Mouse (Mus musculus) fibroblast of lung, adult 2 months (primary cell): Measurements from ENCODE around the gene Cdkl1.

Source experiments
- DNase-seq: peaks from one replicate; pipeline ENCODE4 v3.0.0-alpha.2; 2011; ENCODE audit warnings: low read depth

Cdkl1 gene

DNA sequence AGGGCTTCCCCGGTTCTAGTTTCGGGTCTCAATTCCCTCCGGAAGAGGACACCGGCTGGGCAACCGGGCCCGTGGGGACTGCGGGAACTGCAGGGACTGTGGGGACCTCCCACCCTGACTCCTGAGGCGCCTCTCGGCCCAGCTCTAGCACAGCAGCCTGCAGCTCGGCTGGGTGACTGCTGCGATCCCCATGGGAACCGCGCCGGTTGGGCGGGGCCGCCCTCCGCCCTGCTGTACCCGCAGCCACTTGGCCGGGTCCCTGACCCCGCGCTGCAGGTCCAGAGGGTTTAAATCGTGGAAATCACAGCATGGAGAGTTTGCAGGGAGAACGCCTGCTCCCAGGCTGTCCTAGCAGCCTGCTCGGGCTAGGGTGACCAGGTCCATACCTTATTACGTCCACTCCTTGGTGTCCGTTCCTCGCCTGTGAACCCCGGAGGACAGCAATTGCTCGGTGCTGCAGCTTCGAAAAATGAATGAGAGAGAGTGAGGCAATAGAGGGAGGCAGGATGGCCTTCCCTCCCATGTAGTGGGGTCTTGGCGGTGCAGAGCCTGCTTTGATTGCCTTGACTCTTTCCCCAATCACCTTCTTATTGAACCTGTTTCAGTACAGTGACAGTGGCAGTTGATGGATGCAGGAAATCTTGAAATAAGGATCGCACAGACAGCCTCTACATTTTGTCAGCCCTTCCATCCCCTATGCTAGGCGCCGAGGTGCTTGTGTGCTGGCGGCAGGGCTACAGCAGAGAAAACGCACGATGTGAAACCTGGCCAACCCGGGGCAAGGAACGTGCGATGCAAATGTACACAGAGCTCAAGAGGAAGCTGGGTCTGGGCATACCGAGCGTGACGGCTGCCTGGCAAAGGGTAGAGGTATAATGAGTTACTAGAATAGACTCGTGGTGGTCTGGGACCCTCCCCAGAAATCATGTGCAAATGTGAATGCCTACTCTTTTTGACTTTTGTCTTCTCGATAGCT lies at the start of gene Cdkl1:
TSS of gene Cdkl1 (minus strand) at position 738 of the 976 bp plus-strand sequence.
- DNase-seq = no peak

DNA sequence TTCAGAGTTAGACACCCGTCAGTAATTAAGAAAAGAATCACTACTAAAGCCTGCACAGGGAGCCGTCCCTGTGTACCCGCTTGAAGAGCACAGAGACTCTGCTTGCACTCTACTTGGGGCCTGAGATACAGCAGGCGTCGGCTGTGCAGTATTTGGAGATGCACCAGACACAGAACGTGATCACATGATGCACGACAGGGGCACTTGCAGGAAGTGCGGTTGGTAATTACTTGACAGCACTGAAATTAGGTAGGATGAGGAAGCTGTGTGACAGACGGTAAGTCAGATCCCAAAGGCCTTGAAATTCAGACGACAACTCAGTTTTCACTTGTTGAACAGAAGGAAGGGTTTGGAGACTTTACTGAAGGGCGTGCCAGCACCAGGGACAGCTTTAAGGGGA lies 47.3 kb upstream of the Cdkl1 start:
- DNase-seq = no peak

DNA sequence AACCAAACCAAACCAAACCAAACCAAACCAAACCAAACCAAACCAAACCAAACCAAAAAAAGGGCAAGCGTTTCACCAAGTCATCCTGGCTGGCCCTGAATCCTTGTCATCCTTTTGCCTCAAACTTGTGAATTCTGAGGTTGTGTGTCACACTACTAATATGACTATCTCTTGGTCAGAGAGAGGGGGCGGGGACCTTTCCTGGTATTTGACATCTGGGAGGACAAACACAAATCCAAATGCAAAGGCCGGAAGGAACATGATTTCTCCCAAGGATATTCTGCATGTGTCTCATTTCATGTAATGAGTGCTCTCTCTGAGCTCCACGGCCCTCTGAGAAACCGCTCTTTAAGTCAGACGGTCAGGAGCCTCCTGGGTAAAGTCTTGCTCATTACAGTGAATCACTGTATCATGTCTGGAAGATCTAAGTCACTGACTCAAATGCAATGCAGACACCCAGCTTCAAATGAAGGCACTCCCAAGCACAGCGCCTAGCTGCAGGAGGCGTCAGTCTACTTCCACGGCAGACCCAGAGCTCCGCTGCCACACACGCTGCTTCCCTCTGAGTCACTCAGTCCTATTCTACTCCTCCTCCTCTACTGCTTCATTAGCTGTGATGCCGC lies 43.0 kb upstream of the Cdkl1 start:
- no peak for DNase-seq

DNA sequence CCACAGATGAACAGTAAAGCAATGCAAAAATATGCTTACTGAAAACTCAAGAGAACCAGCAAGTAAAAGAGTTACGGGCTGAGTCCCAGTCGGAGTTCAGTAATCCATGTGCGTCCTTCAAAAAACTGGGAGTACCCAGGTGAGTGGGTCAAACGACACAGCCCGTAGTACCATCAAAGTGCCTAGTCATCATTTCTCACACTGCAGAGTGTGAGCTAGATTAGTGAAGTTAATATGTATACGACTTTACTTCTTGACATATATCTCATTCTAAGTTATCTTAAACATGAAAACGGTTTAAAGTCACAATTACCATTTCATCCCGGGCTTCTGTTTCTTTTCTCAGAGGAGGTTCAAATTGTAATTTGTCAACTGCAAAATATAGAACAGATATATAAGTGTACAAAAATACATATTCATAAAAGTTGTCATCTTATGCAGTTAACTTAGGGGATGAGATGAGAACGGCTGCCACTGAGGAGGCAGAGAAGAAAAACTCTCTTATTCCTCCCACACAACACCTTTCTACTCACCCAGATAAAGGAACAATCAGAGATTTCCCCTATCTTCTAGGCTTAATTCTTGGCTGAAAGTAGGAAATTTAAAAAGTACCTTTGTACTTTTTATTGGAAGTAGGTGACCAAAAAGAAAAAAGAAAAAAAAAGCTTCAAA lies 40.3 kb upstream of the Cdkl1 start:
- DNase-seq = no peak

DNA sequence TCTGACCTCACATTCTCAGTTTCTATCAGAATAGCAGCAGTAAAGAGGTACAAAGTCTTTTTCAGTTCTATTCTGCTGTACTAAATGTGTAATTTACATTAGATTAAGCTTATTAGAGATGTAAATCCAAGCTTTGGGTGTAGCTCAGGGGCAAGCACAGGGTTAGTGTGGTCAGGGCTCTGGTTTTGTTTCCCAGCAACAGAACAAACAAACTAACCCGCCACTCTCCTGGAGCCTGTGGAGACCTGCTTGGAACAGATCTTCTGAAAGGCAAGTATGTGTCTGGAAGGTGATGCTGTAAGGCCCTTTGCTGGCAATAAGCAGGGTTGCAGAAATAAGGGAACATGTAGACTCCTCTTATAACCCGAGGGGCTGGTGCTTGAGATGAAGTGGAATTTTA lies 37.1 kb upstream of the Cdkl1 start:
- no peak for DNase-seq

DNA sequence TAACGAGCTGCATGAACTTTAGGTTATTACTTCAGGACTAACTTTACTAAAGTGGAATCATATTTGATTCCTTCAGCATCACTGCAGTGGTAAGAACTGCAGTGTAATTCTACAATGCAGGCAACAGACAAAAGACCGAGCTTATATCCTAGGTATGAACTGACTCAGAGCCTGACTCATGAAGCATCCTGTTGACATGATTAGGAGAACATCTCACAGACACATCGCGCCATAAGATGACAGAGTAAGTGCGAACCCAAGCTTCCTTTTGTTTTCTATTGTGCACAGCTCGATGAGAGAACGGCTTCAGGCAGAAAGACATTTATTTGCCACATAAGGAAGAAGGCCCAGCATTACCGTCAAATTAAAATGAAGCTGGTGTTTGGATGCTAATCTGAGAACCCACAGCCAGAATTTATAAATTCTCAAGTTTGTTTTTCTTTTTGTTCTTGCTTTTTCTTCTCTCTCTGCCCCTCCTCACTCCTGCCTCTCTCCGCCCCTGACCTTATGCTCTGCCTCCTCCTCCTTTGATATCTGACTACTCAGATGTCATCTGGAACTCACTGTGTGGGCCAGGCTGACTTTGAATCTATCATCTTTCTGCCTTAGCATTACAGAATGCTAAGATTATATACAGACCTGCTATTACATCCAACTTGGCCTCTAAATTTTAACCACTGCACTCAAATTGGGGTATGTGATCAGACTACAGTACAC lies 34.0 kb upstream of the Cdkl1 start:
- no peak for DNase-seq

DNA sequence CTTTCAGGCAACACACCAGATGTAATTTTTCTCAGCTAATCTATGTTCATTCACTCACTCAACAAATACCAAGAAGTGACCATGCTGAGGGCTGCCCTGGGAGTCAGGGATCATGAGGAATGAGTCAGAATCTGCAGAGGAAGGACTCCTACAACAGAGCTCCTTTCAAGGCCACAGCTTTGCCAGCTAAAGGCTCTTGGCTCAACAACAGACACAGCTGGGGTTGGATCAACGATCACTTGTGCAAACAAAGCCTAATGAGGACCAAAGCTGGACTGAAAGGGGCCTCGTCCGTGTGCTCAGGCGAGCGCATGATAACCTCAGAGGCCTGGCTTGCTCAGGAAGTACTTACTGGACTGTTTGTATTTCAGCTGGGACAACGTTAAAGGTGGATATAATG lies 23.2 kb upstream of the Cdkl1 start:
- peak; percentile 98 for DNase-seq

DNA sequence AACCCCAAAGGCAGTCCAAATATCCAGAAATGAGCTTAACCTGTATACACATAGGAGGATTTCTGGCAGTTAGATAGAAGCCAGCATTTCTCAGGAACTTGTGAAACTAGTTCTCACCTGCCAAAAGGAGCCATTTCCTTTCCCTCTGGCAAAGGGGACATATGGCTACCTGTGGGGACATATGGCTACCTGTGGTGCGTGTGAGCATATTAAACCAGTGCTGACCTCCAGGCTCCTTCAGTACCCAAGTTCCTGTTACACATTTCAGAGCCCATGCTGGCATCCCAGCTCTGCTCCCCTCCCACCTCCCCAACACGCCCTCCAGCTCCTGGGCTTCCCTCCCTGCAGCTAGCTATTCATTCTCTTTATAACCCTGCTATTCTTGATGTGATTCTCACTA lies 22.5 kb upstream of the Cdkl1 start:
- no peak for DNase-seq

DNA sequence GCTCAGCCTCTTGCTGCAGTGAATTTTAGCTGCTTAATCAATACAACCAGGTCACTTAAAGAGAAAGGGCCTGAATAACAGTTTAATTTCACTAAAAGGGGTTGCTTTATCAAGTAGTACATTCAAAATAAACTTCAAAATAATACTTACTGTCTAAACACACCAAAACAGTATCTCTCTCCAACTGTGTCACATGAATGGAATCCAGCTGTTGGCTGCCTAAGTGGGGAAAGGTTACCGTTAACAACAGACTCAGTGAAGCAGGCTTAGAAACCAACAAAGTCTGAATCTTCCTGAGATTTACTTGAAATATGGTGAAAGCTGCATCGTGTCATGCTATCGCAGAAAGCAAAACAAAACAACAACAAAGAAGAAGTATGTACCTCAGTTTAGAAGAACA lies 21.9 kb upstream of the Cdkl1 start:
- no peak for DNase-seq

DNA sequence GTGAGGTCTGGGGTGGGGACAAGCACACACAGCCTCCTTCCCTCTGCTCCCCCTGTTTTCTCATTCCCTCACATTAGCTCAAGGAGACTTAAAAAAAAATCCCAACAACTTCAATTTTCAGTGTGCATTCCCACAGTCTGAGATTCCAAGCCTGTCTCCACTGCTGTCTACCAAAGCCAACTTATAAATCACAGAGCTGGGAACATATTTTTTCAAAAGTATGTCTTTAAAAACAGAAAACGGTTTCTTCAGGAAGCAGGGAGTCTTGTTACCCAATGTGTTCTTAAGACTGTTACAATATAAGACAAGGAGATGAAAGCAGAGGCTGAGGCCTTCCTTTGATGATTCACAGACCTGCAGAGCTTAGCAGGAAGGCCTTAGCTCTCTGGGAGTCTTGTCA lies 20.9 kb upstream of the Cdkl1 start:
- peak; percentile 76 for DNase-seq

DNA sequence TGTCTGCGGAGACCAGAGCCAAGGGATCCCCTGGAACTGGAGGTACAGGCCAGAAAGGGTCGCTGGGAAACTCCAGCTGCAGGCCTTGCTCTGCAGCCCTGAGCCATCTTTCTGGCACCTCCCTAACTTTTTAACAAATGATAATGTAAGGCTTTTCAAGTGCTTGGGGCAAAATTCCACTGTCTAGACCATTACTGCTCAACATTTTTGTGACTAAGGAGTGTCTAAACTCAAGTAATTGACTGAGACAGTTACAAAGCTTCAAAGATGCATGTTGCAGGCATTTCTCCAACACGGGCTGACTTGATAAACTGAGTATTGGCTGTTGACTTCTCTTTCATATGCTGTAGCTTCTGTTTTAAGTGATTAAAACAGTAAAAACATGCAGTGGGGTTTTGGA lies 18.4 kb upstream of the Cdkl1 start:
- no peak for DNase-seq

DNA sequence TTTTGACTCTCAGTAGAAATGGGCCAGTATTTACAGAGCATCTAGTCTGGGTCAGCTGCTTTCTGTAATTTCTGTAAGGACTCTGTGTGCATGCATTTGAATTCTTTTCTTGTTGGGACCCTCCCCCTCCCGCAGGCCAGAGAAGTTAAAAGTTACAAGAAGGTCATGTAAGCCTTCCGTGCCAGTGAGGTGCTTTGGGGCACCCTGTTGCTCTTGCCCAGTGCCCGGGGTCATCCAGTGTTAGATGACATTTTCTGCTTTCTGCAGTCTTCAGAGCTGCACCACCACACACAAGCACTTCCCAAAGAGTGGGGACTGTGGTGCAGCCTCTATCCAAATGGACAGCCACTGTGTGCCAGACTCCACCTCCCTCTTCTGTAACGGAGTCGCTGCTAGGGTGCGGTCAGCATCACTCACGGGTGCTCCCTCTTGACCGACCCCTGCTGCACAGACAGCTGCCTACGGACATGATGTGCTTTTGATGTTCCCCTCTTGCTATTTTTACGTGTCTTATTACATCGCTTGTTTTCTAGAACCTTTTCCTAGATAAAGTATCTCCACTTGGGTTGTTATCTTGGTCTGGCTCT lies 16.4 kb upstream of the Cdkl1 start:
- no peak for DNase-seq

DNA sequence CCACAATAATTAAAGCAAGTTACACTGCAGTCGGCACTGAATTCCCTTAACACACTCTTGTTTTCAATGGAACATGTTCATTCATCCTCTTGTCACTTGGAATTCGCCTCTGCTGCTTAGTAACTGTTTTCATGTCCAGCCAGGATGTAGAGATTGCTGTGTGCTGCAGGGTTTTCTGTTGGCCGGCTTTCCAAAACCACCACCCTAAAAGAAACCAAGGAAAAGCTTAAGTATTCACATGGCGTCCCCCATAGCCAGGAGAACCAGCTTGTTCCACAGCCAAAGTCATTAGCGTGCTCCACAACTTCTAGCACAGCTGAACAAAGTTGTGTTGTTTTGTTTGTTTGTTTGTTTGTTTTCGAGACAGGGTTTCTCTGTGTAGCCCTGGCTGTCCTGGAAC lies 14.1 kb upstream of the Cdkl1 start:
- DNase-seq = no peak

DNA sequence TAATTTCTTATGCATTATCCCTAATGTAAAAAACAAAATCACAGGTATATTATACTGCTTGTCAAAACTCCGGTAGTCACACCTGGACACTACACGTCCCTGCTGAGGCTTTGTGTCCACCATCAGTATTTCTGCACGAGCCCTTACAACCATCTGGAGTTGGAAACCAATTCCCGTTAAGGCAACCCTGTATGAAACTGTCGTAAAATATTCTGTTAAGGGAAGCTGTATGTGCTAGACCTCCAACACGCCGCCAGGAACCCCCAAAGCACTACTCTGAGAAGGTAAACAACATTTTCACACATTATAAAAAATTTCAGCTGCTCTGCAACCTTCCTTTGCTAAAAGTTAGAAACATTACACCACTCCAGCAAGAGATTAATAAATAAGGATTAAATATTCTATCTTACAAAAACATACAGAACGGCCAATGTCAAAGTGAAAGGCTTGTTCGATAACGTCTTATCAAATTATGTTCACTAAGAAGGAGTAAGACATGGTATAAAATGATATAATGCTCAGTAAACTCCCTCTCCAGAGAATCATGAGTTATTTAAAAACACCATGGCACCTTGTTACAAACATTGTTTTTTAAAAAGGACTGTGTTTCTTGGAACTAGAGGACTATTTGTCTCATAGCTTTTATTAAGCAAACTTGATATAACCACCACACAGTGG lies 13.5 kb upstream of the Cdkl1 start:
- no peak for DNase-seq

DNA sequence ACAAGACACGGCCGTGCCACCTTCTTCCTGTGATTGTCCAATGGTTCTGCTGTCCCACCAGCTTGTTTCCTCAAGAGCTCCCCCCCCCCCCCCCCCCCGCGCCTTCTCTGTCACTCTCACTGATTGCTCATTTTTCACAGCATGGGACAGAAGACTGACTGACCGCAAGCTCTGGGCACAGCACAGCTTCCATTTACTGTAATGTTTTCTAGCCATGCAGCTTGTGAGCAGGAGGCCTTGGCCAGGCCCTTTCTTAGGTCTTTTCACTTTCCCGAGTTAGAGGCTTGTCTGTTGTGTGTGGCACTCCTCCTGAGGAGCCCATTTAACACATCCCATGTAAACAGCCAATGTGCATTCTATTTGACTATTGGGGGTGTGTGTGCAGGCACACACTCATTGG lies 12.1 kb upstream of the Cdkl1 start:
- DNase-seq = no peak

DNA sequence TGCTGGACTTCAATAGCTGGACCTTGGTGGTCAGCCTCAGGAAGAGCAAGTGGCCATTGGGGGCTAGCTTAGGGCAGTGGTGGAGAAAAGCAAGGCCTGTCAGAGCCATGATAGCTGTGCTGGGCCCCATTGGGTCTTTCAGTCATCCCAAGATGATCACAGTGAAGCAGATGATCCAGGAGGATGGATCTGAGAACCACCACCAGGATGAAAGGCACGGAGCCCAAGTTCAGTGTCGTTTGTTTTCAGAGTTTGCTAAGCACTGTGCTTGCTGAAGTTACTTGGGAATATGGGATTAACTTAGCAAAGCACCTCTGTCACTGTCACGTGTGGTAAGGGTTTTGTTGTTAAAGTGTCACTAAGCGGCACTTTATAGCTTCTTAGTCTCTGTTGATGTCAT lies 9.5 kb upstream of the Cdkl1 start:
- DNase-seq = no peak

DNA sequence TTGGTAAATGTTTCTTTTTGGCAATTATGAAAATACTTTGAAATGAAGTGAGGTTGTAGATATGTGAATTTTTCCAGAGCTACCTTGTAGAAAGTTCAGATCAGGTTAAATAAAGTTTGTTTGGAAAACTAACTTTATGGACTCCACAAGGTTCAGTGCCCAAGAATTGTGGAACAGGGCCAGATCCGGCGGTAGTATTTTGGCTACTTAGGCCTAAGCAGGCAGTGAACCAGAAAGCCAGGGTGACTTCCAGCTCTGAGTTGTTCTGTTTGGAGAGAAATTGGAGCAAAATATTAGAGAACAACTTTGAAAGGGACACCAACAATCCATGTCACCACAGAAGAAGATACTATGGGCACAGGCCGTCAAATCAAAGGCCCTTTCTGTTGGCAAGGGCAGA lies 5.2 kb upstream of the Cdkl1 start:
- no peak for DNase-seq

DNA sequence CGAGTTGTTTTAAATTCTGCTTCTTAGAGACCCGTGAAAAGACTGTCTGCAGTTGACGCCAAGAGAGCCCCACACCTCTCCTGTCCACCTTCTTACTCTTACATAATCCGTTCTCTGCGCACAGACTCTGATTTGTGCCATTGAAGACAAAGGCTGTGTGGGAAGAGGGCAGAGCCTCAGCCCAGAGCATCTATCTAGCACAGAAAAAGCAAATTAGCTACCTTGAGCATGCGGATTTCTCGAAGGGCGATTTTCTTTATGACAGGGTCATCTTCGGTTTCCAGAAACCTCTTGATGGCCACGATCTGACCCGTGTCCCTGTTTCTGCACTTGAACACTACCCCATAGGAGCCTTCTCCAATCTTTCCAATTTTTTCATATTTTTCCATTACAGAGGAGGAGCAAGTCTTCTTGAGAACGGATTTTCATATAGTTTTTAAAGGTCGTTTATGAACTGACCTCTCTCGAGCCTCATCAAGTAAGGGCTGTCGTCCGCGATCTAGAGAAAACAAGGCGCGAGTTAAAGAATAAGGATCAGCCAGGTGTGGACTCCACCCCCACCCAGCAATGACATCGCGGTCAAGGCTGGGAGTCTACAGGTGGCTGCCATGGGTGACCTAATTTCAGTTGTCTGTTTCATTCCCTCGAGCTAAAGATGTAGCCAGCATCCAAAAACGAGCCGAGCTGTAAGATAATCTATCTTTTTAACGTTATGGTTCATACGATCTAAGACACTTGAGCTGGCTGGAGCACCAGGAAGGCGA lies 1.1 kb downstream of the Cdkl1 start:
- DNase-seq = no peak

DNA sequence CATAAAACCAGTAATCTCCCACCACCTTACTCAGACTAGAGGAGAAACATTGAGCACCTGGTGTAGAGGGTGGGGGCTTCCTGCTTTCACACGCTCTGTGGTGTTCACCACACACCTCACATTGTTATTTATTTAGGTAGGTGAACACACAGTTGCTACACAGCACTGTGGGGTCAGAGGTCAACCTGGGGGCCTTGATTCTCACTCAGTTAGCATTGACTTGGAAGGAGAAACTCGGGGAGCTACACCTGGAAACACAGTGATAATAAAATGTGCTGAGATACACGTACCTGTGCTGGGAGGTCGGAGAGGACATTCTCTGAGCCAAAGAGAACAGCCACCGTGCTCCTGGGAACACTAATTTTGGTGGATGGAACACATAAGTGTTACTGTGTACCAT lies 2.7 kb downstream of the Cdkl1 start:
- DNase-seq = no peak

DNA sequence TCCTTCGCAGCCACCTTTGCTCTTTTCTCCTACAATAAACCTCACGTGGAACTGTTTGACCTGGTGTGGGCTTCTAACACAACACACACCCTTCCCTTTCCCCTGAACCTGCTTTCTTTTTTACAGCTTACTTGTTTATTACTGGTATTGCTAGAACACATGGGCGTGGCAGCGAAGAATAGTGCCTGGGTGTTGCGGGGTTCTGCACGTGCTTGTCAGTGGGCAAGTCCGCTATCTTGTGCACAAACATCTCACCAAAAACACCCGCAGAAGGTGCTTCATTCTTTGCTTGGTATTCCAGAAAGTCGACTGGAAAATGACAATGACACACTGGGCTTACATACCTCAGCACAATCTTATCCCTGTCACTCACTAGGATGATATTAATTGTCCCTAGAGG lies 5.6 kb downstream of the Cdkl1 start:
- DNase-seq = no peak
